Mouse (Mus musculus) erythroblast, adult 5-6 weeks (primary cell): ENCODE results near the gene Ston1. TPM values are rescaled to one million over a fixed set of nuclear protein-coding genes. Genes with fewer than 3 reads are reported as not detected.

Experiments used
- ATAC-seq: replicated peaks from 2 replicates; pipeline ENCODE4 v1.8.0; 2016; ENCODE audit warnings: moderate number of reproducible peaks, mild to moderate bottlenecking, moderate TSS enrichment, inconsistent platforms; ENCODE audit not compliant: poor library complexity, low FRiP score, severe bottlenecking
- total RNA-seq, 2 experiments: library from RNA; stranded (forward) in 1 of 2; stranded (reverse) in 1 of 2; fragments of 150-400 nt in 1 of 2; fragments of 200-764, 138-1000 nt in 1 of 2; gene quantifications; 2 replicates each; pipeline versions ENCODE4 v1.2.3 to v1.2.4; 2015 to 2017; ENCODE audit warnings: low replicate concordance in 2 of 2

Ston1 gene
- total RNA-seq, 2 experiments from 2014 or later: not detected

DNA sequence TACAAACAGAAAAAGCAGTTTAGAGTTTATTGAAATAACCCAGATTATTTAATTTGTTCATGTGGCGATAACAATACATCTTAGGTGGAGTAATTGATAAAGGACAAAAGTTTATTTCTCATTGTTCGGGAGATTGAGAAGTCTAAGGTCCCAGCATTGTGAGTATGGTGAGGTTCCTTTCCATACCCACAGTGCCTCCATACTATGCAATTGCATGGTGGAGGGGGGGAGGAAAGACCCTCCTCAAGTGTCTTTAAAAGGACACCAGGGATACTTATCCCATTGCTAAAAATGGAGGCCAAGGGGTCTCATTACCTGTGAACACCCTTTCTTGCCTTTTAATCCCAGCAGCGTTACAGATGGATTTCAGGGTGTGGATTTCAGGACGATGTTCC, 55.9 kb downstream of the Ston1 start:
- no peak for ATAC-seq

DNA sequence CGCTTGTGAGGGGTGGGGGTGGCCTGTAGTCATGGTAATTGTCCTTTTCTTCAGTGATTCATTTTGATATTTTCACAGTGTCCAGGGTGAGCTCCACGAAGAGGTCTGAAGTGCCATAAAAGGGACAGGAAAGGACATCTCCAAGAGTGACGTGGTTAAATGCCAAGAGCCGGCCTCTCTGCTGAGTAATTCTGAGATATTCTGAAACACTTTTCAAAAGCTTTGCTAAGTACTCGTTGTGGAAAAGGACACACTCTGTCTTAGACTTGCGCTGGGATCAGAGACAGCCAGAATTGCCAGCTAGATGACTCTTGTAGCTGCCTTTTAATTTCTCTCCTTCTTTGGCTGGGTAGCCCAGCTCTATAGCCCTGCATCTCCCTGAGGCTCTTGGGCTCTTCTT, 61.0 kb downstream of the Ston1 start:
- no peak for ATAC-seq

DNA sequence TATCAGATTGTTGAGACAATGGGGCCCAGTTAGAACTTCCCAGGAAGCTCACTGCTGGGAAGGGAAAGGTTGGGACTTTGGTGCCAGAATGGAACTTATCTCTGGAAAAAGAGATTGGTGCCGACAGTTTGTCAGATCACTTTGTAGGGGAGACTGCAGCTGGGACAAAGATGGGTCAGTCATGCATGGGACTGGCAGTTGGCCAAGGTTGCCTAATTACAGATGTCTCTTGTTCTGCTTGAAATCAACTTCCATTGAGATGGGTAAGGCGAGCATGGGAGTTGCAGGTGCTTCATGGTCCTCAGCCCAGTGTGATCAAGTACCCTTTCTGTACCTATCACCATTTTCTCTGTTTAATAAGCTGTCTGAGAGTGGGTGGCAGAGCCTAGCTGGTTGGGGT, 68.6 kb downstream of the Ston1 start:
- no peak for ATAC-seq

DNA sequence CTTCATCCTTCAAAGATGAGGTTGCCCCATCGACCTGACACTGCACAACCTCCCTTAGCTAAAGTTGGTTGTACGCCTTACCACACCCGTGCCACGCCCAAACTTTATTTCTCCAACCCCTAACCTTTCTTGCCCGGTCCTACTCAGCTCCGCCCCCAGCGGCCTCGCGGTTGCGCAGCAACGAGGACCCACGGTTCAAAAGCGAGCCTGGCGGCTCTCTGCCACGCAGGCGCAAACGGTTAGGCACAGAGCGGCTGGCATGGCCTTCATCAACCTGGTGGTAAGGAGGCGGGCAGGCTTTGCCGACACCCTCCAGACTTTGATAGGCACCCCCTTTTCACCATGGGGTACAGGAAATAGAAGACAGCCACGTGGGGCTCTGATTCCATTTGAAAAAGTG, 71.0 kb downstream of the Ston1 start, which contains the start of gene Gtf2a1l:
Gtf2a1l (plus strand) TSS at position 209 of the 400 bp plus-strand sequence.
- ATAC-seq: no peak

DNA sequence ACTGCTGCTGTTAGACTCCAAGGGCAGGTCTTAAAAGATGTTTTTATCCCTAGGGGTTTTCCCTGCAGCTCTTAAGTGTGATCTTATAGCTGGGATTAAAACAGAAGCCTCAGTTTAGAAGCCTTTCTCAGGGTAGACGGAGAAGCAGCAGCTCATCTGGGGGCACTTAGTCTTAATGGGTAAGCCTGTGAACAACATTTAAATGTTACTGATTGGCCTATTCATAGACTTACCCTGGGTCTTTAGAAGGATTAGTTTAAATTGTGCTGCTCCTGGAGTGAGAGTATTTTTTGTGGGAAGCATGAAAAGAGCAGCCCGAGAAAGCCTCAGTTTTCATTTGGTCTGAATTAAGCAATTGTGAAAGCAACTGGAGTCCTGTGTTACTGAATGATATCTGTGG, 72.4 kb downstream of the Ston1 start:
- ATAC-seq: no peak

DNA sequence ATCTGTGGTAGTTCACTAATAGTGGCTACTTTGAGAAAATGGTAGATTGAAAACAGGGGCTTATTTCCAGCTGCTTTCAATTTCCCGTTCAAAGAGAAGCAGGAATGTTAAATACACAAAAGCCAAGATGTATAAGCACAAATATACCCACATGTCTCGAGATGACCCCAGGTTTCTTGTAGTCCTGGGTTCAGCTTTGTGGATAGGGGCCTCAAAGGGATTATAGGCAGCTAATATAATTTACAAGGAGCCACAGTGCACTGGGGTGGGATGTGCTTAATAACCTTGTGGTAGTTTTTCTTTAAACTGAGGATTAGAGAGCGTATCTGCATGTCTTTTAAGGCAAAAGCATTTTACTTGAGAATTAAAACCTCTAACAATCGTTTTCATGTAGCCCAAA, 73.3 kb downstream of the Ston1 start:
- ATAC-seq: no peak

DNA sequence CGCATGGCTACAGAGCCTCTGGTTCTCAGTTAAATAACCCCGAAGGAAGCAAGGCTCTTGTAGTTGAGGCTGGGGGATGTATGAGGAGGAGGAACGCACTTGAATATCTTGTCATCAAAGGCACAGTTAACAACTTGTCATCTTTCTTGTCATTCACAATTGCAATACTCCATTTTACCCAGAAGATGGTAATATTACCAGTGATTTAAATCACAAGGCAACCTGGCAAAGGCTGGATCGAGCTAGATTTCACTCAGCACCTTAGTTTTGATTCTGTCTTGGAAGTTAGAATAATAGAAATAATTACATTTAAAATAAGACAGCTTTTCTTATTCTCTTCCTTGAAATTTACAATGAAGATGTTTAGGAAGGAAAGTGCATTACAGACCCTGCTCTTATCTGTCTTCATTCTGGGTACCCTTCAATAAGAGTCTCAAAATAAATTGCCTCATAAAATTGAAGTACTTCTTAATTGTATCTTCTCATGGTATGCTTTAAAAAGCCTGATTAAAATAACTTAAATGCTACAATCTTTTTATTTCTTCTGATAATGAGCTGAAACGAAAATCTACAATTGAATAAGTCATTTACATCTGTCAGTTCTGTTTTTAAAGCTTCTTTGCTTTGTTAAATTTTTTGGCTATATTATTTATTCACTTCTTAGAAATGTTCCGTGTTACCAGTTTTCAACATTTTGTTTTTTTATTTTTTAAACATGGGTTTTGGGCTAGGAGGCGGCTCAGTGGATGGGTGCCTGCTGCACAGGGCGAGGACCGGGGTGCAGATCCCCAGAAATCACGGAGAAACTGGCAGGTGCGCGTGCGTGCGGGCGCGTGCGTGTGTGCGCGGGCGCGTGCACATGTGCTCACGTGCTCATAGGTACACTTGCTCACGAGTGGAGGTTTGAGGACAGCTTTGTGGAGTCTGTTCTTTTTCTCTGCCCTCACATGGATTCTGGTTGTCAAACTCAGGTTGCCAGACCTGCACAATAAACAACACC, 78.1 kb downstream of the Ston1 start:
- ATAC-seq: no peak

DNA sequence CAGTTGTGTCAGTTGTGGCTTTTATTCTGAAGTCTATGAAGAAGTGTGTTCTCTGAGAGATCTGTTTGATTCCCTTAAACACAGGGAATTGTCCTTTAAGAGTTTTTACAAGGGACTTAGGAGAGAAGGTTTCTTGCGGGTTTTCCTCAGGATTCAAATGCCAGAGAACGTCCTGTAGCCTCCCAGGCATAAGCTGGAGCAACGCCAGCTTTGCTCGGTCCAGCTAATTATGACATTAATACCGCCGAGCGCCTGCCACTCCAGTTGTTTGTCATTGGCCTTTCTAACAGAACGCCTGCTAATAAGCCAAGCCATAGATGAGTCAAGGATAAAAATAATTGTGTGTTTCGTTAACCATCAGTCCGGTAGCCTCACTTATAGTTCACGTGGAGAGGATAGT, 90.7 kb downstream of the Ston1 start:
- ATAC-seq: no peak

DNA sequence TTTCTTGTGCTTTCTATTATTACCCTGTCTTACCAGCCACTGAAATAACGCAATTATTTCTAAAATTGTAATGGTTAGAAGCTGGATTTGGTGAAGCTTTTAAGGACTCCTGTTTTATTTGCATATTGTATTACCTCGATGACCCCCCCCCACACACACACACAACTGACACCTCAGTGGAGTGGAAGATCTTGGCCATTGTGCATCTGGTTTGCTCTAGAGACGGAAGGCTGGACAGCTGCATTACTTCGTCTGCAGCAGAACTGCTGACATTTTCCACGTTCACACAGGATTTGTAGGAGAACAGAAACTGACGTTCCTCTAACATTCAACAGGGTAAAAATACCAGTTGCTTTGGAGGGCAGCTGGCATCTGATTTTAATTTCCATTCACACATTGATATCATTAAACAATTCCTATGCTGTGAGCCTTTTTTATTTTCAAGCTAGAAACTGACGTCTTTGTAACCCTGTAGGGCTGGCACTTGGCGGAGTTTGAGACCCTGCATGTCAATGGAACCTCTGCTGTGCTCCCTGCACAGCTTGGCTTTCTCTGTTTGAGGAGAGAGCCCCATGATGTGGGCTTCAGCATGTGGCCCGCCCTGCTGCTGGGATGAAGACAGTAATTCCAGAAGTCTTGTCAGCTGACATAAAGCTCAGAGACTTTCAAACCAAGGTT, 99.3 kb downstream of the Ston1 start:
- ATAC-seq: no peak

DNA sequence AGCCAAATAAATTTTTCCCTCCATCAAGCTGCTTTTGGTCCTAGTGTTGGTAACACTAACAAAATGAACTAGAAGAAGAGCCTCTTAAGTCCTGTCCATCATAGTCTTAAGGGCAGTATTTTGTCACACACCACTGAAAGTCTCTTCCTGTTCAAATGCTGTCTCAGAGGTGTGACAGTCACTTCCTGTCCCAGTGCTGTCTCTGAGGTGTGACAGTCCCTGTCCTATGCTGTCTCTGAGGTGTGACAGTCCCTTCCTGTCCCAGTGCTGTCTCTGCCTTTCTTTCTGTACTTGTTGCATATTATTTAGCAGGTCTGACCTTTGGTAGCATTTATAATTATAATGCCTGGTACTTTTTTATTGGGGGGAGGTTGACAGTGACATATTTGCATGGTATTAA, 103.4 kb downstream of the Ston1 start:
- ATAC-seq: no peak

DNA sequence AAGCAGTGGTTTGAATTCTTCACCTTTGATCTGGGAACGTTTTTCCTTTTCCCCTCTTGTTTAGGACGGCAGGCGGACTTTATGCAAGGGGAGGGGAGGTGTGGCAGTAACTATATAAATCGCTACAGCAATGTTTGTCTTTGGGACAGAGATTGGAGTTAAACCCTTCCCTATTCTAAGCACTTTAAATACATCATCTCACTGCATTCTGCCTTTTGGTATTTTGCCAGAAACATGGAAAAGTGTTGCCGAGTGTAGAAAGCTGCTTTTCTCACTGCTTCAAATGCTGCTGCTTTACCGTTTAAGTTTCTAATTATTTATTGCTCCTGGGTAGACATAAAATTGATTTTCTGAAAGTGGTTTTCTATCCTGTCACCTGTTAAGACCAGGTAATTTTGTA, 104.9 kb downstream of the Ston1 start:
- ATAC-seq: no peak

DNA sequence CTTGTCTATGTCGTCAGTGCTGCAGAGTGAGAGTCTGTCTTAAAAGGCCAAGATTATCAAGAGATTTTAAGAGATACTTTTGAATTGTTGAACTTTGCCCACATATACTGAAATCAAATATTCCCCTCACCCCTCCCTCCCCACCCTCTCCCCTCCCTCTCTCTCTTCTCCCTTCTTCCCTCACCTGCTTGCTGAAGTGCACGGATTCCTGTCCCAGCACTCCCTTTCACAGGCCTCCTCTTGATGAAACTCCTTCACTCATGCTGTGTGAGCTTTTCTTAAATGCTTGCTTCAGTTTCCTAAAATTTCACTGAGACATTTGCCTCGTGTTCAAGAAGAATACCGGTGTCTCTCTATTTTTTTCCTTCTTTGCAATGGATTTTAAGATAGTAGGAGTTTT, 105.6 kb downstream of the Ston1 start:
- no peak for ATAC-seq

DNA sequence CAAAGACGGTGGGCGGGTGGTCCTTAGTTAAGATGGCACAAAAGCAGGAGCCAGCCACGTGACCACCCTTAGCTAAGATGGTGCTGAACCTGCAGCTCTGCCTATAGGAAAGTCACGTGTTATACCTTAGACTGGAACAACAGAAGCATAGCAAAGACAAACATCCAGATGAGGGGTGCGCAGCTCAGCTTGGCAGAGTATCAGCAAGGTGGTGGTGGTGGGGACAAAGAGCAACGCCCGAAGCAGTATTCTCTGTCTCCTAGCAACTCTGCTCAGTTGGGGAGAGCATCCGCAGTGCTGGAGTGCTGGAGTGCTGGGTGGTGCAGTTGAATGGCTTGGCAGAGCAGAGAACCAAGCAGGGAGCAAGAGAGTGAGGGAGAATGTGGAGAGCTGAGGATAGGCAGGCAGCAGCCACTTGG, 108.8 kb downstream of the Ston1 start:
- no peak for ATAC-seq

Other genes starting within 250 kb of the Ston1 start
- gene Foxn2, start 157.0 kb upstream of the Ston1 start, total RNA-seq (2015; ENCODE audit: low replicate concordance): 16.3 and 17.3 TPM in 2 replicates
- gene Foxn2, start 157.0 kb upstream of the Ston1 start, total RNA-seq (2017; ENCODE audit: low replicate concordance): 13.4 and 21.0 TPM in 2 replicates
- gene Ppp1r21, start 67.6 kb upstream of the Ston1 start, total RNA-seq (2015; ENCODE audit: low replicate concordance): 15.9 and 16.3 TPM in 2 replicates
- 12.8 and 13.6 TPM in 2 replicates for gene Ppp1r21, start 67.6 kb upstream of the Ston1 start, total RNA-seq (2017; ENCODE audit: low replicate concordance)
- gene Gtf2a1l, start 71.0 kb downstream of the Ston1 start, total RNA-seq (2015; ENCODE audit: low replicate concordance): not detected in 2 replicates
- gene Gtf2a1l, start 71.0 kb downstream of the Ston1 start, total RNA-seq (2017; ENCODE audit: low replicate concordance): not detected in 2 replicates
- not detected in 2 replicates for gene Lhcgr, start 194.3 kb downstream of the Ston1 start, total RNA-seq (2015; ENCODE audit: low replicate concordance)
- not detected in 2 replicates for gene Lhcgr, start 194.3 kb downstream of the Ston1 start, total RNA-seq (2017; ENCODE audit: low replicate concordance)